Mouse (Mus musculus) liver, adult (tissue): Measurements from ENCODE around the gene Pcbd2.

Experiments
- GATA4 ChIP-seq: IDR thresholded peaks from 2 replicates; pipeline ENCODE4 v1.6.1; 2014; ENCODE audit warnings: mild to moderate bottlenecking, low read length; ENCODE audit not compliant: insufficient replicate concordance

Pcbd2 gene

DNA sequence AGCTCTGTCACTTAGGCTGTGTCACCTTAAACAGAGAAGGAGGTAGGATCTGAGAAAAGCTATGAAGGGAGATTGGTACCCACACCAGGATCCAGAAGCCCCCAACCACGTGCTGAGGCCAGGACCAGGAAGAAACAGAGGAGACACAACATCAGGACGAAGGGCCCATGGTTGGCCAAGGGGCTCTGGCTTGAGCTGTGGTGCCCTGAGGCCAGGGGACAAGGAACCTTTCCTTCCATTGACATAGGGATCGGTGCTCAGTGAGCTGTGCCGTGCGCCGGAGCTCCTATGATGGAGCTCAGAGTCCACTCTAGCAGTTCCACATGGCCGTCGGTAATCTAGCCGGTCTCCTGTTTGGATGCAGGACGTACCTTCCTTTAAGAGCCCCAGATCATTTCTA, 82.5 kb downstream of the Pcbd2 start:
- no peak for TF ChIP-seq GATA4

DNA sequence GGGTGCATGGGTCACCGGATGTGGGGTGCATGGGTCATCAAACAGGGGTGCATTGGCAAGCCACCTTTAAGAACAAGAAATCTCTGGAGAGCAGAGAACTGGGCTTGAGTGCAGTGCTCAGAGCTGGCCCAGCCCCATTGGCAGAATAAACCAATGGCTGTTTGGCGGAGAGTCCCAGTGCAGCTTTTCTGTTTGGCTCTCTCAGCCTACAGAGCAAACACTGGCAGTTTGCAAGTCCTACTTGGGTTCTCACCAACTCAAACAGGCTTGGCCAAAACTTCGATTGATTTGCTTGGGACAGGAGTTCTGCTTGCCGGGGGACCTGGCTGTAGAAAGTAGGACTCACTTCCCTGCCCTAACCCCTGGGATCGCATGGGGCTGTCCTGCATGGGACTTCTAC, 83.8 kb downstream of the Pcbd2 start:
- no peak for TF ChIP-seq GATA4

DNA sequence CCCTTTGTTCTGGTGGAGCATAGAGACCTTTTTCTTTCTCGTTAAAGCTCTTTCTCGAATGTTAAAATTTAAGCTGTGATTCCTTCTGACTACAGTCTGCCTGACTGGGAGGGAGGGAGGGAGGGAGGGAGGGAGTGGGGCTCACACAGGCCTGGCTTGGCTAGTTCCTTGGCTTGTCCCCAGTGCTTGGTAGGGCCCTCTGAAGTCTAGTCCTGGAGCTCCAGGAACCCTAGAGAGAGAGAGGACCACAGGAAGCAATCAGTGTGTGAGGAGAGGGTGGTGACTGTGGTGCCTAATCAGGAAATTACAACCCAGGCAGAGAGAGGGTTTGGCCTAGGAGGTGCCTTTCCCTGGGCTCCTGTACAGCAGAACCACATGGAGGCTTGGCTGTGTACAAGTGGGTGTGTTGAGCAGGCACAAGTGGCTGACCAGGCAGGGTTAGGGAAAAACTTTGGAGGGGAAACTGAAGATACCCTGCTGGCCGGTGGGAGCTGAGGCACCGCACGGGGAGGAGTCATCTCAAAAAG, 86.4 kb downstream of the Pcbd2 start:
- TF ChIP-seq GATA4: no peak

DNA sequence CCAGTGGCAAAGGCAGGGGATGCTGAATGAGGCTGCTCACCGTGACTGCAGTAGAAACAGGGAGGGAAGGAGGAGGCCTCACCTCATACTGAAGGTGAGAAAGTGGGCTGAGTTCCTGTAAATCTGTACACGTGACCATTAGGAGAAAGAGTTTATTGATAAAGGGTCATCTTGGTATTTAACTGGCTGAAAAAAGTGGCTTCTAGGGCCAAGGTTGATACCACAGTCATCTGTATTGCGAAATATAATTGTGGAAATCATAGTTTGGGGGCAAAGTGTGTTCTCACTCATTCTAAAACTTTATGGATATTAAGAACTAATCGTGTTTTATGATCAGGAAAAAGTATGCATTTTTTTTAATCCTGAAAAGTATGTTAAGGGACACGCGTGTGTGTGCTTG, 87.7 kb downstream of the Pcbd2 start:
- TF ChIP-seq GATA4: no peak

DNA sequence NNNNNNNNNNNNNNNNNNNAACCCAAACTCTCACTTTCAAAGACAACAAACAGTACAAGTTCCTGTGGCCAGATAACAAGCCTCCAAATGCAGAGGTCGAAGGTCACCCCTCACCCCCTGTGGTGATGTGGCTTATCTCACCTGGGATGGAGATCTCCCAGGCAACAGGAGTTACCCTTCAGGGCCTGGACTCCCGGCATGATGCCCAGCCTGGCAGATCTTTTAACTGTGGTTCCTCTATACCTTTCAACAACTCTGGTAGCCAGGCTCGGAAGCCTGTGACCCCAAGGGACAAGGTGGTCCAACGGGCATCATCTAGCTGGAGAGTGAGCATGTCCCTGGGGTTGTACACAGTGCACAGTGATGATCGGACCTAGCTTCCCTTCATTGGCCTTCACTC, 95.3 kb downstream of the Pcbd2 start:
- no peak for TF ChIP-seq GATA4

DNA sequence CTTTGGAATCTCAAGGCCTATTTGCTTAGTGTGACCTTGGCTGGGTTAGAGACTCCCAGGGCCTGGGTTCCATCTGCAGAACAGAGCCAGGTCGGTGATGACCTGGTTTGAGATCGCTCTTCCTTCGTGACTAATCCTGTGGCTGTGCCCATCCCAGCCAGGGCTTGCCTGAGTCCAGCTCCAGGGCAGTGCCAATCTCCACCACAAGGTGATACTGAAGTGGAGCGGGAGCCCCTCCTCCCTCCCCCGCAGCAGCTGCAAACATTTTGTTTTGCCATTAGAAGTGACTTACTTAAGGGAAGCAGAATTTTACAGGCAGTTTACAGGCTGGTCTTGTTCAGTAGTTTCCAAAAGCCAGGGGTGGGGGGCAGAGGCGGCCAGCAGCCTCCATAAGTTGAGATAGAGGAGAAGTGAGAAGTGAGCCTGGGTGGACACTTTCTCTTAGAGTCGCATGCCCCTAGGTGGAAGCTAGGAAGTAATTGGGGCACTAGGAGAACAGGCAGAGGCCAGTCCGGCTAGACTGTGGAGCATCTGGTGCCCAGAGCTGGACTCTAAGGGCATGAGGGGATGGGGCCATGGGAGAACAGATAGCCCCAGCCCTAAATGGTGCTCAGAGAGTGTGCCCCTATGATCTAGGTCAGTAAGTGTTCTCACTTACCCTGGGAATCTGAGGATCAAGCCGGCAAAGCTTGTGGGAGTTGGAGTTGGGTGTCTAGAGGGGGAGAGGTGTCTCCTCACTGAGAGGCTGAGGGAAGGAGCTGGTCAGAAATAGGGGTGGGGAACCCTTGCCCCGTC, 97.2 kb downstream of the Pcbd2 start:
- no peak for TF ChIP-seq GATA4

DNA sequence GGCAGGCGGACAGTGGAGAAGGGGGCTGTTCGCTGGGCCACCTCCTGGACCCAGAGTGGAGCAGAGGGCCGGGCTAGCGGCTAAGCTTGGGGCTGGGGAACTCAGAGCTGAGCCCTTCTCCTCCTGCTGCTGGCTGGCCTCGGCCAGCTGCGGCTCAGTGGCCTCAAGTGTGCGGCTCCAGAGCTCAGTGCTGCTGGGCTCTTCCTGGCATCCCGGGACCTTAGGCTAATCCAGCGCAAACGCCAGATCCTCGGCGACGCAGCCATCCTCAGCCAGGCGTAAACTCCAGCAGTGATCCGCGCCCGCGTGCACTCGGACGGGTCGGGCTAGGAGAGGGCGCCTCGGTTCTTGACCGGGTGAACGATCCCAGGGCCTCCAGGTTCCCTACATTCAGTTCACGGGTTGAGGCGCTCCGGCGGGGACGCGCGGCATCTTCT, 98.1 kb downstream of the Pcbd2 start:
- no peak for TF ChIP-seq GATA4

DNA sequence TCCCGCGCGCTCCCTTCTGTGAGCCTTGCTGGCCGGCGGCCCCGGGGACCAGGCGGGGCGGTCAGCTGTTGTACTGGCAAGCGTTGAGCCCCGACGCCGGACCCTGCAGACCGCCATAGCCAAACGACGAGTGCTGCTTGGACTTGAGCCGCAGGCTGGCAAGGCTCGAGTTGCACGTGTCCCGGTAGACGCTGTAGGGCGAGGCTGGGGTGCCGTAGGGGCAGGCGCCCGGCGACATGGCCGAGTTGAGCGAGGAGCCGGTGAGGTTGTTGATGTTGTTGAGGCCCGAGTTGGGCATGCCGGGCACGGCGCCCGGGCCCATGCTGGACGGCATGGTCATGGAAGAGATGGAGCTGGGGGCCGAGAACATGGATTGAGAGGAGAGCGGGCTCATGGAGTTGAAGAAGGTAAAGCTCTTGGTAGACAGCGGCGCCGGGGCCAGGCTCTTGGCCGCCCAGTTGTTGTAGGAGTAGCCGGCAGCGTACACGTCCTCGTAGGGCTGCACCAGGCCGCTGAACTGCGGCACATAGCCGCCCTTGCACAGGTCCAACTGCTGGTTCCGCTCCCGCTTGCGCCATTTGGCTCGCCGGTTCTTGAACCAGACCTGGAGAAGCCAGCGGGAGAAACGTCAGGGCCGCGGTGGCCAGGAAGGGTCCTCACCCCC, 99.0 kb downstream of the Pcbd2 start:
- no peak for TF ChIP-seq GATA4
